Mouse (Mus musculus) 3134 (cell line): Measurements from ENCODE around the gene Mbip.

ENCODE experiments used
- DNase-seq: peaks from one replicate; pipeline ENCODE4 v3.0.0-alpha.2; 2011; ENCODE audit warnings: low spot score; ENCODE audit not compliant: insufficient read length; ENCODE audit errors: extremely low read depth

Gene Mbip

DNA sequence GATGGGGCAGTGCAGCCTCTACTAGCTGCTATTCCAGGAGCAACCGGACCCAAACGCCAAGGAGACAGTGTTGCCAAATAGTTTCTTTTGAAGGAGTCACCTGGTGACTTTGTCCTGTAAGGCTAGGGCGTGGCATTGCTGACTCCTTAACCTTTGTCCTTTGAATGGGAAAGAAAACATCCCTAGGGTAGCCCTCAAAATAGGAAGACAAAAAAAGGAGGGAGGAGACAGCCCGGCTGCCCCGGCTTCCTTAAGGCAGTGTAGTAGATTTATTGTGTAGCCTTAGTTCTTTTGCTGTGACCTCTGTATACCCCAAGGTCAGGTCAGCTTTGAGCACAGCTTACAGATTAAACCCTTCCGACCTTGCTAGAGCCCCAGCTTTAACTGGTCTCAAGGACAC, 49.2 kb downstream of the Mbip start:
- DNase-seq: no peak

DNA sequence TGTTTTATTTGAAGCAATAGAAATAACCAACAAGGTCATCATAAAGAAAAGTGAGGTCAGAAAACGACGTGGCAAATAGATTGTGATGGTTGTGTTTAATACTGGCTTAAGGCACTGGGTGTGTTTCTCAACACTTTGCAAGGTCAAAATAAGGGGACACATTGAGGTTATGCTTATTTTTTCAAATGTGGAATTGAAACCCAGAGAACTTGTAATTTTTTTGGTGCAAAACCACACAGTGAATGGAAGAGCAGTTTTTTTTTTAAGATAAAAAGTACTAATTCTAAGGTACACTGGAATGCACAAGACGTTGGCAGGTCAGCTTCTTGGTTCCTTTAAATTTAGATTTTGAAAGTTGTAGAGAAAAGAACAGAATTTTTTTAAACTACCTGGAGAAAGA, 50.5 kb downstream of the Mbip start:
- DNase-seq: no peak

DNA sequence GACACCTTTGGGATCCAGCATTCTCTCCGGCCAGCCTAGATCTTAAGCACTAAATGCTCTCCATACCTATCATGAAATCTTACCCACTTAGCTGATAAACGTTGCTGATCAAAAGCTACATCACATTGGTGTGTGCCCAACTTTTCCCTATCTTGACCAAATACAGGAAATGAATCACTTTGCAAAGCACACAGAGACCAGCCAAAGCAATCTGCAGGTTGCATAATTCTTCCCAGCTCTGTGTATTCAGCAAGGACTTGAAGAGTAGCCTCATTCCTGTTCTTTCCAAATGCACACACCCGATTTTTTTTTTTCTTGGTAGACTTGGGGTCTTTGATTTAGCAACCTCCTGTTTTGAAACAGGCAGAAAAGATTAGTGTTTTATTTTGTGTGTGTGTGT, 57.1 kb downstream of the Mbip start:
- DNase-seq: no peak

DNA sequence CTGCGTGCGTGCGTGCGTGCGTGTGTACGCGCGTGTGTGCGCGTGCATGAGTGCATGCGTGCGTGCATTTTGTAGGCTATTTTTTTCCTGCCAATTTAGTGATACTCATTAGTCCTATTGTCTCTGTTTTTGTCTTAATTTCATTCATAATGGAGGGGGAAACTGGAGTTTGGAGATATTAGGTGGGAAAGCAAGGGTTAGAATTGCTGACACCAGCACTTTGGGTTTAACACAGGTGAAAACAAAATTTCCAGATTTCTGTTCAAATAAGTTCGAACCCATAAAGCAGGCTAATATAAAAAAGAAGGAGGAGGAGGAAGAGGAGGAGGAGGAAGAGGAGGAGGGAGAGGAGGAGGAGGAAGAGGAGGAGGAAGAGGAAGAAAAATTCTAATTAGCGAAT, 58.9 kb downstream of the Mbip start:
- no peak for DNase-seq

DNA sequence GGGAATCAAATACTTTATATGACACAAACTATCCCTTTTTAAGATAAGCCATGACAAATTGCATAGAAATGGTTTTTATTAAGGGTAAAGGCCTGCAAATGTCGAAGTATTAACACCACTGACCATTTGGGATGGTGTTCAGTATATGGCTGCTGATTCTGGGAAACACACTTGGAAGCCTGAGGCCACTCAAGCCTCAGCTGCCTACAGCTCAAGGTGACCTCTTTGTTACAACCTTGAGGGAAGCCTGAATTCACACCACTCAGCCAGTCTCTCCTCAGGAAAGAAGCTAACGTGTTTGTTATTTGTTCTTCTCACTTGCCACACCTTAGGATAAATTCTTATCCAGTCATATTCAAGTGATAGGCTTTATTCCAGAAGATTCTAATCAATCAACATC, 61.5 kb downstream of the Mbip start:
- no peak for DNase-seq

DNA sequence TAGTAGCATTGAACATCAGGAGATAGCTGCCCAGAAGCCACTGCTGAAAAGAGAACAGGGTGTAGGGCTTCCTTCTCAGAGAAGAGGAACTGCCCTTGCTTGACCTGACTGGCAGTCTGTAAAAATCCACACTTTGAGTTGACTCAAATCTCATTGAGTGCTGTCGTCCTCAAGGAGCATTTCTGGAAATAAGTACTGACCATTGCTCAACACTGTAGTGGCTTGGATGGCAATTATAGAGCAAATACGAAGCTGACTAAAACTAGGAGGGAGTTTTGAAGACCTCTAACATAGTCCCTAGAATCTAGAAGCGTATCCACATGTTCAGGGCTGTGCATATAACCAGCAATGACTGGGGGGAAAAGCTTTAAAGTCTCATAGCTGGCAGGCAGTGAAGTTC, 64.0 kb downstream of the Mbip start:
- no peak for DNase-seq
